Mouse (Mus musculus) testis, postnatal 10 days (tissue): ENCODE measurements around the gene Rexo2.
A peak's percentile ranks its signal among the peaks of the same experiment; 100 is the strongest.
"Not testable (repeated sequence)": the region's sequence is repeated elsewhere in the genome, so short reads cannot be mapped to it uniquely, and the experiment has no call there.

ENCODE experiments used
- DNase-seq: peaks from one replicate; pipeline ENCODE4 v3.0.0; 2021; ENCODE audit warnings: low spot score

Gene Rexo2

GRCm38 (mm10) chr9:48480411-48481213 lies at the start of gene Rexo2:
Gene Rexo2 (minus strand): TSS chr9:48480623.
- peak; percentile 97 for DNase-seq

- no peak for DNase-seq
Observed at GRCm38 (mm10) chr9:48526520-48526919, 46.1 kb upstream of the Rexo2 start.

DNA sequence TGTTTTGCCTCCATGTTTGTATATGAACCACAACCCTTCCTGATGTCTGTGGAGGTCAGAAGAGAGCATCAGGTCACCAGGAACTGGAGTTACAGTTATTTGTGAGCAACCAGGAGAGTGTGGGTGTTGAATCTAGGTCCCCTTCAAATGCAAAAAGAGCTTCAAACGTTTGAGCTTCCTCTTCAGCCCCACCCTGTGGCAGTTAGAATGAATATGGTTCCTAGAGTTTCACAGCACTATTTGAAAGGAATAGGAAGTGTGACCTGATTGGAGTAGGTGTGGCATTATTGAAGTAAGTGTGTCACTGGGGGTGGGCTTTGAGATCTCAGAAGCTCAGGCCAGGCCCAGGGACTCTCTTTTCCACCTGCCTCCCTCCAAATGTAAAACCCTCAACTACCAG lies 45.1 kb upstream of the Rexo2 start:
- no peak for DNase-seq

DNA sequence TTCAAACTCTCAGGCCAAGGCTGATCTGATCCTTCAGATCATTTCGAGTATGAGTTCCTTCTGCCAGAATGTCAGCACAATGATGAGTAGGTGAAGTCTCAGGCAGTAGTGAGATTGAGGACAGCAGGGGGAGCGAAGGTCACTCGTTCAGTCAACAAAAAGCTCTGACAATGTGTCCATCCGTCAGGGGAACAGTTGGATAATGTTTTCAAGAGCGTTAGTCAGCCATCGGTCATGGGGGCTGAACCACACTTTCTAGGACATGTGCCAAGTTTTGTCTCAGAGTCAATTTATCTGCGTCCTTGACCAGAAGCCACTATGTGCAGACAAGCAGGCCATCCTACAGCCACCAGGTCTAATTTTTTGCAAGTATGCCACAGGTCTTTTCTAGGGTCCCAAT lies 40.0 kb upstream of the Rexo2 start:
- DNase-seq = not testable (repeated sequence)

- no peak for DNase-seq
Observed at GRCm38 (mm10) chr9:48517372-48518130, 37.1 kb upstream of the Rexo2 start.

- no peak for DNase-seq
Observed at GRCm38 (mm10) chr9:48516615-48517371, 36.4 kb upstream of the Rexo2 start.

GRCm38 (mm10) chr9:48515332-48515731 lies 34.9 kb upstream of the Rexo2 start:
- no peak for DNase-seq

DNA sequence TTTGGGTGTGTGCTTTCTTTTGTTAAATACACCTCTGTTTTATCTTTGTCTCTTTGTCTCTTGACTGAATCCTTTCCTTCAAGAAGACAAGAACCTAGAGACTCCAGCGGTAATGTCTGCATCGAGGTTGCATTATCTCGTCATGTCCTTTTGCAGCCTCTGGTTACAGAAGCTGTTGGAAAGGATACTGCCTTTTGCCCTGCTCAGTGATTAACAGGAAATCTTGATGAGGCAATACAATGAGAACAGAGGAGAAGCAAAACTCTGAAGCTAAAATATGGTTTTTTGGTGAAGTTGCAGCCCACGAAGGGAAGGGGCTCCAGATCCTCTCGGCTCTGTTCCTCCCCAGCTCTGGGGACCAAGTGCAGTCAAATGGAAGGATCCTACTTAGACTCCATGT lies 29.7 kb upstream of the Rexo2 start:
- DNase-seq = no peak

GRCm38 (mm10) chr9:48504741-48505365 lies 24.4 kb upstream of the Rexo2 start:
- DNase-seq = no peak

GRCm38 (mm10) chr9:48503001-48503400 lies 22.6 kb upstream of the Rexo2 start:
- DNase-seq = no peak

GRCm38 (mm10) chr9:48501192-48501591 lies 20.8 kb upstream of the Rexo2 start:
- DNase-seq = no peak

DNA sequence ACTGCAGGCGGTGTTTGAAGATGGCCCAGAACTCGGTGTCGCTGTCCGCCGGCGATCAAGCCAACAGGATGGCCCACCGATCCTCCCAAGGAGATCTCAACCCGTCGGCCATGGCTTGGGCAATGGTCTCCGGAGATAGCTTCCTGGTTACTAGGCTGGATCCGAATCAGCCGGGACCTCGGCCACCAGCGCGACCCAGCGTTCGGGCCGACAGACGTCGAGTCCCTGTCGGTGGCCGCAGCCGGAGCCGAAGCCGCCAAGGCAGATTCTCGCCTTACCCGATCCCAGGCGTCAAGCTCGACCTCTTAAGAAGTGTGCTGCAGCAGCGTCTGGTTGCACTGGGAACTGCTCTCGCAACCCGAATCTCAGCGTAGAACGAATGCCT lies 15.1 kb upstream of the Rexo2 start:
- peak; percentile 73 for DNase-seq

GRCm38 (mm10) chr9:48494817-48495547 lies 14.6 kb upstream of the Rexo2 start, which contains the start of the genes Rbm7 and Gm5617:
Gene Rbm7 (minus strand): TSS chr9:48495299.
Gene Gm5617 (plus strand): TSS chr9:48495442.
- DNase-seq = peak; percentile 94

DNA sequence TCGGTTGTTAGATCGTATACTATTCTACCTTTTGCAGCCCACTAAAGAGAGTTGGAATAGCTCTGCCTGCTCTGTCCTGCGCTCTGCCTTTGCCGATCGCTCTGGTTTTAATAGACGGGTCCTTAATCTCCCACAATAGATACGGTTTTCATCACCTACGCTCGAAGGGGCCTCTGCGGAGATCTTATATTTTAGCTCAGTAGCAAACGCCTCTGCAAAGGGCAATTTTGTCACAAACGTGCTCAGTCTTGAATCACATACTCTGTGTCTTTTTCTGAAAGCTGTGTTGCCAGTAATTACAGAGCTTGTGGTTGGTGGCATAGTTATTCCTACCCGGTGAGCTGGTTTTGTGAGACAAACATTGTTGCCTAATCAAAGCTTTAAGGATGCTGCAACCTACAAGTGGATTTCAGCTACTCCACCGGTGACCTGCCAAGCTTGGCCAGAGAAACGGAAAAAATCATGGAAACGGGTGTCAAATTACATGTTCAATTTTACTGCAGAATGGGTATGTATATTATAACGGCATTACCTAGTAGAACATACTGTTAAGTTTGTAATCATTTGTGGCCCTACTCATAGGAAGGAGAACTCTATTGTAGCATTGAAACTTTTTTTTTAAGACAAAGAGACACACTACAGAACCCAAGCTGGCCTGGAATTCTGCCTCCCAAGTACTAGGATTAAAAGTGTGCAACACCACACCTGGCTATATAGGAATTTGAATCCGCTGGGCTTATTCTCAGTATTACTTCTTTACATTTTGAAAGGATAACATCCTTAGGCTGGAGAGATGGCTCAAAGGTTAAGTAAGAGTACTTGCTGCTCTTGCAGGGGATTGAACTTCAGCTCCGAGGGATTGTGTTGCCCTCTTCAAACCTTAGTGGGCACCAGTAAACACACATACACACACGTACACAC lies 1.1 kb upstream of the Rexo2 start:
- no peak for DNase-seq

GRCm38 (mm10) chr9:48479838-48480410 lies 499 bp downstream of the Rexo2 start:
- no peak for DNase-seq

DNA sequence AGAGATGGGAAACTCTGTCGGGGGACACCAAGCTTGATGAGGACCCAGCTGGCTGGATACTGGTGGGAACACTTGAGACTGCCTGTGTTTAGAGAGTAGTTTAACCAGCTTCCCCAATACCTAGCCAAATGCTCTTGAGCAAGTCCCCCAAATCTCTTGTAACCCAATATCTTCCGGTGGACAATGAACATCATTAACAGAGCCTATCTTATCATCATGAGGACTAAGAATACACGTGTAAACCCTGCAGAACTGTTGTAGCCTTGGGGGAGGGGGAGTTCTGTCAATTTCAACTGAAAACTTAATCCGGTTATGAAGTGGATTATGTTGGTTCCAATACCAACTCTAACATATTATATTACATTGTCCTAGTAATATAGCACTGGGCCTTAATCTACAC lies 1.6 kb downstream of the Rexo2 start:
- DNase-seq = no peak

DNA sequence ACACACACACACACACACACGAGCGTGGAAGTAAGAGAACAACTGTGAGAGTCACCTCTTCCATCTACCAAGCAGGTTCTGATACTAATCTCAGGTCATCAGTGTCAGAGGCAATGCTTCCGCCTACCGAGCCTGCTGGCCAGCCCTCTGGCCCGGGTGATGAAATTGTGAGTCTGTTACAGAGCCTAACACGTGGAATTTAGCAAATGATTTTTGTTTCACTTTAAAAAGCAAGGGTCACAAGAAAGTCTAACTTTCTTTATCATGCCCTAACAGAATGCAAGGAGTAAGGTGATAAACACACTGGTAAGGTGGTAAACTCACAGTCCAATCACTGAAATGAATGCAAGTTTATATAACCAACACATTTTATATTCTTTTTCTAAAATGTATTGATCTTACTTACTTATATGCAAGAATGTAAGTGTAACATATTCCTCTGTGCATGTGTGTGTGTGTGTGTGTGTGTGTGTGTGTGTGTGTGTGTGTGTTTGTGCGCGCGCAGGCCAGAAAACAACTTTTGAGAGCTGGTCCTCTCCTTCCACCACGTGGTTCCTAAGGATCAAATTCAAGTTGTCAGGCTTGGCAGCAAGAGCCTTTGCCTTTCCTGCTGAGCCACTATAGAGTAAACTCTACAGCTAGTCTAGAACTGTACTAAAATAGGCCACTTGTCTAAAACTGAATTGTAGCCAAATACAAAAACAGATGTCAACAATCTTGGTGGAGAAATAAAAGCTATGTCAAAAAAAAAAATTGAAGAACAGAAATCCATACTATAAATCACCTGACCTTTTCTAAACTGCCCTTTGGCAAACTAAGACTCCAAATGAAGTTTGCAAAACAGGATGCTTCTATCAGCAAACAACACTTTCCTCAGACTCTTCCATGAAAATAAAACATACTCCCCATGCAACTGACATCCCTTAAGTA lies 3.9 kb downstream of the Rexo2 start:
- no peak for DNase-seq

GRCm38 (mm10) chr9:48474367-48474766 lies 6.1 kb downstream of the Rexo2 start:
- no peak for DNase-seq

DNA sequence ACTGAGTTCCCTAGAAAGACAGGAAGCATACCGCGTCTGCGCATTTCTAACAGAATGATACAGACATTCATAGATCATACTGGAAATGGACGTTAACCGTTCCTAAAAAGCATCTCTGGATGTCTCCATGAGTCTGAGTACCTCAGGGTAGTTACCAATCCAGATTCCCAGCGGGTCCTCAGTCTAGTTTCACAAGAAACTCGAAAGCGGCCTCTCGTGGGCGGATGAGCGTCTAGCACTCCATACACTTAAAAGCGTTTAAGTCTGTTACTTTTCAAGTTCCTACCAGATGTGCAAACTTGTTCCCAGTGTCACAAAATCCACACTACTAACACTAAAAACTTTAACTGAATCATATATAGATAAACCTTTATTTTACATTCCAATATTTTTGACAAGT lies 7.3 kb downstream of the Rexo2 start:
- DNase-seq = no peak
